Mouse (Mus musculus) ES-E14 (cell line): Measurements from ENCODE around the gene Kras. TPM values are rescaled to one million over a fixed set of nuclear protein-coding genes. Genes with fewer than 3 reads are reported as not detected.

Experiments used
- DNase-seq: peaks from one replicate; pipeline ENCODE4 v3.0.0-alpha.2; 2013; ENCODE audit warnings: low read depth, low spot score
- H3K27ac ChIP-seq: 2 replicates; pipeline ENCODE4 v1.5.1; 2012; ENCODE audit warnings: low read depth, mild to moderate bottlenecking, low read length, moderate library complexity, mixed read lengths; ENCODE audit not compliant: poor library complexity, insufficient read depth, severe bottlenecking
- H3K36me3 ChIP-seq: 2 replicates; pipeline ENCODE4 v1.6.1; 2012; ENCODE audit warnings: mild to moderate bottlenecking, low read length, moderate library complexity, mixed read lengths; ENCODE audit not compliant: control insufficient read depth, poor library complexity, insufficient read depth, severe bottlenecking
- H3K4me1 ChIP-seq, 2 experiments: fragments of 150-350 bp in 1 of 2; sonication (generic) in 1 of 2; 2 replicates each; pipeline ENCODE4 v1.6.1; 2012; ENCODE audit warnings: low read length in 2 of 2, mild to moderate bottlenecking in 1 of 2, mixed read lengths in 1 of 2; ENCODE audit not compliant: control insufficient read depth in 2 of 2, insufficient read depth in 2 of 2, poor library complexity in 1 of 2
- H3K4me3 ChIP-seq, 2 experiments: fragments of 150-350 bp in 1 of 2; sonication (generic) in 1 of 2; 2 replicates each; pipeline ENCODE4 v1.5.1; 2012; ENCODE audit warnings: low read length in 2 of 2, low read depth in 1 of 2, mild to moderate bottlenecking in 1 of 2, mixed read lengths in 1 of 2; ENCODE audit not compliant: insufficient read depth in 1 of 2, poor library complexity in 1 of 2, severe bottlenecking in 1 of 2
- H3K9ac ChIP-seq: 2 replicates; pipeline ENCODE4 v1.6.1; 2012; ENCODE audit warnings: low read depth, mild to moderate bottlenecking, low read length, mixed read lengths; ENCODE audit not compliant: poor library complexity, insufficient read depth, severe bottlenecking
- H3K9me3 ChIP-seq: fragments of 150-350 bp; sonication (generic); 2 replicates; pipeline ENCODE4 v1.6.1; 2012; ENCODE audit warnings: low read depth, mild to moderate bottlenecking, low read length; ENCODE audit not compliant: control insufficient read depth, insufficient read depth
- CHD2 ChIP-seq: IDR thresholded peaks from 2 replicates; pipeline ENCODE4 v1.6.1; 2014; ENCODE audit warnings: mild to moderate bottlenecking, low read depth, low read length, inconsistent platforms
- HCFC1 ChIP-seq: IDR thresholded peaks from 2 replicates; pipeline ENCODE4 v1.6.1; 2012; ENCODE audit warnings: low read length, inconsistent platforms, borderline replicate concordance; ENCODE audit not compliant: insufficient read depth
- MAFK ChIP-seq: IDR thresholded peaks from 2 replicates; pipeline ENCODE4 v1.6.1; 2014; ENCODE audit warnings: mild to moderate bottlenecking, low read depth, low read length, inconsistent platforms; ENCODE audit not compliant: insufficient read depth
- ZC3H11A ChIP-seq: IDR thresholded peaks from 2 replicates; pipeline ENCODE4 v1.6.1; 2012; ENCODE audit warnings: low read depth, mild to moderate bottlenecking, inconsistent platforms, low read length, borderline replicate concordance
- ZNF384 ChIP-seq: IDR thresholded peaks from 2 replicates; pipeline ENCODE4 v1.6.1; 2012; ENCODE audit warnings: low read depth, low read length, inconsistent platforms
- in situ Hi-C, 2 experiments: fragments of 600-800 bp; cut with MboI; formaldehyde crosslinking; loops; one replicate each; pipeline ENCODE4 v1.15.1; 2025; ENCODE audit warnings: low sequenced_read_pairs in 2 of 2, inconsistent platforms in 1 of 2; ENCODE audit not compliant: unreplicated experiment in 2 of 2
- total RNA-seq: library from RNA; depleted of rRNA; stranded (reverse); fragments of 300-350 nt; gene quantifications from 2 replicates; pipeline ENCODE4 v1.2.3, GENCODE M21; 2012

Gene Kras
- total RNA-seq, 1 experiment = 32.0 TPM

- Histone ChIP-seq H3K36me3 (no peaks in the 10 kb centered on the region), H3K27ac (no peak overlapping the region), H3K4me3 (no peak overlapping the region), H3K9ac (no peak overlapping the region), H3K9me3 (no peaks in the 10 kb centered on the region), H3K4me1 (peaks cover 9 to 22% of the 10 kb centered on the region in 2 experiments)
- in situ Hi-C loops = no loop called here
- TF ChIP-seq CHD2 (no peak), MAFK (no peak), HCFC1 (no peak), ZC3H11A (no peak), ZNF384 (no peak)
- DNase-seq = no peak
These were observed 19.3 kb upstream of the Kras start for GRCm38 (mm10) chr6:145269313-145269845.

GRCm38 (mm10) chr6:145267692-145268091 lies 17.7 kb upstream of the Kras start:
- Histone ChIP-seq H3K4me1 (peaks cover 5 to 12% of the 10 kb centered on the region in 2 experiments; a peak in 3 of 4 replicates), H3K27ac (no peak overlapping the region), H3K9me3 (no peaks in the 10 kb centered on the region), H3K9ac (no peak overlapping the region), H3K36me3 (no peaks in the 10 kb centered on the region), H3K4me3 (no peak overlapping the region)
- no peak for DNase-seq
- in situ Hi-C loops = no loop called here
- TF ChIP-seq HCFC1 (no peak), ZC3H11A (no peak), MAFK (no peak), ZNF384 (no peak), CHD2 (no peak)

- no peak overlapping the region for H3K9ac ChIP-seq
- H3K4me1 ChIP-seq = peaks cover 5 to 9% of the 10 kb centered on the region in 2 experiments; a peak in 2 of 4 replicates
- no peaks in the 10 kb centered on the region for H3K9me3 ChIP-seq
- no peak for DNase-seq
- in situ Hi-C loops = no loop called here
- no peak for TF ChIP-seq ZC3H11A
- no peak for TF ChIP-seq HCFC1
- no peak for TF ChIP-seq MAFK
- no peak for TF ChIP-seq ZNF384
- no peak for TF ChIP-seq CHD2
- H3K27ac ChIP-seq = no peak overlapping the region; the same call in 1 of the 2 replicates
- no peak overlapping the region for H3K4me3 ChIP-seq
- no peaks in the 10 kb centered on the region for H3K36me3 ChIP-seq
These were observed 12.3 kb upstream of the Kras start for GRCm38 (mm10) chr6:145262314-145262713.

GRCm38 (mm10) chr6:145256701-145257073 lies 6.6 kb upstream of the Kras start:
- no peak overlapping the region for H3K27ac ChIP-seq
- no peaks in the 10 kb centered on the region for H3K9me3 ChIP-seq
- H3K9ac ChIP-seq = no peak overlapping the region
- TF ChIP-seq ZC3H11A = no peak
- no peak for TF ChIP-seq ZNF384
- no peak for TF ChIP-seq HCFC1
- TF ChIP-seq MAFK = no peak
- TF ChIP-seq CHD2 = no peak
- in situ Hi-C loops = loop anchor here in 1 of 2 experiments (10.0 kb wide), 1 partner anchor 88 kb away; no protein-coding TSS in a partner anchor
- peaks cover 3 to 12% of the 10 kb centered on the region in 2 experiments; a peak in 2 of 4 replicates for H3K4me1 ChIP-seq
- no peak for DNase-seq
- no peaks in the 10 kb centered on the region for H3K36me3 ChIP-seq
- no peak overlapping the region for H3K4me3 ChIP-seq
